Mouse (Mus musculus): ENCODE data around the gene Dnttip1. TPM values are rescaled to one million over a fixed set of nuclear protein-coding genes. Genes with fewer than 3 reads are reported as not detected.
A peak's percentile ranks its signal among the peaks of the same experiment; 100 is the strongest.

Dnttip1 gene
- polyA plus RNA-seq, 1 experiment from 2014 or later, result 55.9 TPM

DNA sequence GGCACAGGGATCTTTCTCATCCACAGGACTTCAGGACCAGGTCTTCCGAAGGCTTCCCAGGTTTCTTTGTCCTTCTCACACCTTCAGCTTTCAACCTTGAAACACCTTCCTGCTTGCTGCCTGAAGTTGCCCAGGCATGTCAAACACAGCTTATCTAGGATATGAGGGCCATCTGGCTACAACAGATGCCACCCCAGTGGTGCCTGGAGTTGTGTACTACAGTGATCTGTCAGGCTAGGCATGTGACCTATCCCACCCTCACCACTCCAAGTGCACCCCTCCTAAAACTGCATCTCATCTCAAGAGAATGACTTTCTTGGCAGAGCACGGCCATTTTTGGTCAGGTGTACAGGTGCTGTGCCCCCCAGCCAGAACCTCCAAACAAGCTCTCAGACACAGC is 15.7 kb downstream of the Dnttip1 start:
- peak; percentile 80 for ATAC-seq
- no peak overlapping the region for H3K27ac ChIP-seq (ENCODE audit: low read length)
- H3K9ac ChIP-seq (ENCODE audit: low read depth, low read length), result no peak overlapping the region
- no peak overlapping the region for H3K4me2 ChIP-seq (ENCODE audit: low read depth, low read length)
- H3K36me3 ChIP-seq (ENCODE audit: control insufficient read depth, insufficient read depth, low read length), result peaks cover 12% of the 10 kb centered on the region
- 94% methylated on average over 2 of the region's 2 CpGs for whole genome bisulfite sequencing
- no peaks in the 10 kb centered on the region for H3K4me1 ChIP-seq (ENCODE audit: control insufficient read depth, insufficient read depth, low read length)
- no peaks in the 10 kb centered on the region for H3K27me3 ChIP-seq (replicated peaks; ENCODE audit: control insufficient read depth, insufficient read depth, low read length)
- H3K4me3 ChIP-seq (ENCODE audit: low read length), result no peak overlapping the region
- no peaks in the 10 kb centered on the region for H3K9me3 ChIP-seq (ENCODE audit: control insufficient read depth, low read length)

- Histone ChIP-seq H3K36me3 (ENCODE audit: control insufficient read depth, insufficient read depth, low read length) (peaks cover 12% of the 10 kb centered on the region), H3K4me1 (ENCODE audit: control insufficient read depth, insufficient read depth, low read length) (no peaks in the 10 kb centered on the region), H3K4me3 (ENCODE audit: low read length) (no peak overlapping the region), H3K27me3 (replicated peaks; ENCODE audit: control insufficient read depth, insufficient read depth, low read length) (no peaks in the 10 kb centered on the region), H3K9me3 (ENCODE audit: control insufficient read depth, low read length) (no peaks in the 10 kb centered on the region), H3K27ac (ENCODE audit: low read length) (no peak overlapping the region), H3K4me2 (ENCODE audit: low read depth, low read length) (no peak overlapping the region), H3K9ac (ENCODE audit: low read depth, low read length) (no peak overlapping the region)
- WGBS, result 95% methylated on average over 4 of the region's 4 CpGs
- ATAC-seq, result no peak
Observed at GRCm38 (mm10) chr2:164761971-164762370, 16.2 kb downstream of the Dnttip1 start.

DNA sequence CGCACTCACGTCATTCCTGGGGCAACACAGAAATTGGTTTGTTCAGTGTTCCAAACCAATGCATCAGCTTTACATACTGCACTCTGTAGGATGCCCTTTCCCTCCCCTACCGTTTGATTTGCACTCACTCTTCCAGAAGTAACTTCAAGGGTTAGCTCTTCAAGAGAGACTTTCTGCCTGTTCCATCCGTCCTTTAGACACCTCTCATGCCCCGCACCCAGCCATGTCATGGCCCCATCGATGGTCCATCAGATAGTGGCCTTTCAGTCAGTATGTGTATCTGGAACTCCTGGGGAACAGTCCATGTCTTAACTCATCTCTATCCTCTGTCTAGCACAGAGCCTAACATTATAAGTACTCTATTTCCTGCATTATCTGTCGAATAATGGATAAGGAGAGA is 16.8 kb downstream of the Dnttip1 start:
- H3K4me1 ChIP-seq (ENCODE audit: control insufficient read depth, insufficient read depth, low read length), result no peaks in the 10 kb centered on the region
- no peak overlapping the region for H3K27ac ChIP-seq (ENCODE audit: low read length)
- peaks cover 14% of the 10 kb centered on the region for H3K36me3 ChIP-seq (ENCODE audit: control insufficient read depth, insufficient read depth, low read length)
- no peak overlapping the region for H3K4me2 ChIP-seq (ENCODE audit: low read depth, low read length)
- WGBS, result 81% methylated on average over 7 of the region's 7 CpGs
- H3K9me3 ChIP-seq (ENCODE audit: control insufficient read depth, low read length), result no peaks in the 10 kb centered on the region
- no peak overlapping the region for H3K9ac ChIP-seq (ENCODE audit: low read depth, low read length)
- no peaks in the 10 kb centered on the region for H3K27me3 ChIP-seq (replicated peaks; ENCODE audit: control insufficient read depth, insufficient read depth, low read length)
- no peak overlapping the region for H3K4me3 ChIP-seq (ENCODE audit: low read length)
- no peak for ATAC-seq

DNA sequence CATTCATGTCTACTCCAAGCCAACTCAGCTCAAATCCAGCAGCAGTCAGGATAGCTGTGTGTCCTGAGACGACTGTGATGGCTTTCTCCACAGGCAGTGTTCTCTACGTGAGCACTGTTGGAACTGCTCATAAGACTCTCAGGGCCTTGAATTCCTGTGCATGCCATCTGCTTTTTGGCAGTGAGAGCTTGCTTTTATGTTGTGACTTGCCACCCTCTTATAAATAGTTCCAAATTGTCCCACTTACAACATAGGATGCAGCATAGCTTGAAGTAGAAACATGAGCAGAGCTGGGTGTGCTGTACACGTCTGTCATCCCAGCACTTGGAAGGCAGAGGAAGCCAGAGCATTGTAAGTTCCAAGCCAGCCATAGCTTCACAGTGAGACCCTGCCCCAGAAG is 20.1 kb downstream of the Dnttip1 start:
- Histone ChIP-seq H3K4me2 (ENCODE audit: low read depth, low read length) (no peak overlapping the region), H3K27ac (ENCODE audit: low read length) (no peak overlapping the region), H3K27me3 (replicated peaks; ENCODE audit: control insufficient read depth, insufficient read depth, low read length) (no peaks in the 10 kb centered on the region), H3K4me3 (ENCODE audit: low read length) (no peak overlapping the region), H3K4me1 (ENCODE audit: control insufficient read depth, insufficient read depth, low read length) (peaks cover 5% of the 10 kb centered on the region; the same call in 1 of the 2 replicates), H3K36me3 (ENCODE audit: control insufficient read depth, insufficient read depth, low read length) (peaks cover 17% of the 10 kb centered on the region), H3K9me3 (ENCODE audit: control insufficient read depth, low read length) (no peaks in the 10 kb centered on the region), H3K9ac (ENCODE audit: low read depth, low read length) (no peak overlapping the region)
- ATAC-seq, result no peak
- WGBS, result 74% methylated on average over 3 of the region's 3 CpGs

DNA sequence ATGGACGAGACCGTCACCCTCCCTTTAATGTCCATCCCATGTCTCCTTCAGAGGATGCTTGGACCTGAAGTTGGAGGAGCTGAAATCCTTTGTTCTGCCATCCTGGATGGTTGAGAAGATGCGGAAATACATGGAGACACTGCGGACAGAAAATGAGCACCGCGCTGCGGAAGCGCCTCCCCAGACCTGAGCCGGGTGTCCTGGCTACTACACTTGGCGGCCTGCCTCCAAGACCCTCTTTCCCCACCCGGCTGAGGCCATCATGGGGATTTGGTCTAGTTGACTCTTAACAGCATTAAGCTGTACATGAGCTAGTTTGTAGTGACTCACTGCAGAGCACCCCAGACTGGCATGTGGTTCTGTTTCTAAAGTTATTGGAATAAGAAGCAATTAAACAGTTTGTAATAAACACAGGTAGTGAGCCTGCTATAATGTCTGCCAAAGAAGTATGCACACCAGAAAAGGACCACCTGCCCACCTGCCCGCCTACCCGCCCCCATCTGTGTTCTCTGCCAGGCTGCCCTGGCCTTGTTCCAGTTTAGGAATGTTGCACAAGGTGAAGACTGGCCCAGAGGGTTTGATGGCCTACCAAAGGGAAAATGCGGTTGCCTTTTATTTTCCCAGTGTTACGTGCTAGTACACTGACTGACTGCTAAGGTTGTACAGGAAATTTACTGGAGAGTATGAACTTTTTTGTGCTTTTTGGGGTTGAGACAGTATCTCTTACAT is 22.2 kb downstream of the Dnttip1 start:
- no peak for ATAC-seq
- H3K4me3 ChIP-seq (ENCODE audit: low read length), result no peak overlapping the region
- no peaks in the 10 kb centered on the region for H3K9me3 ChIP-seq (ENCODE audit: control insufficient read depth, low read length)
- H3K27ac ChIP-seq (ENCODE audit: low read length), result no peak overlapping the region
- H3K36me3 ChIP-seq (ENCODE audit: control insufficient read depth, insufficient read depth, low read length), result peaks cover 17% of the 10 kb centered on the region
- peaks cover 19% of the 10 kb centered on the region for H3K4me1 ChIP-seq (ENCODE audit: control insufficient read depth, insufficient read depth, low read length)
- H3K27me3 ChIP-seq (replicated peaks; ENCODE audit: control insufficient read depth, insufficient read depth, low read length), result no peaks in the 10 kb centered on the region
- H3K9ac ChIP-seq (ENCODE audit: low read depth, low read length), result no peak overlapping the region
- 93% methylated on average over 15 of the region's 15 CpGs for WGBS
- H3K4me2 ChIP-seq (ENCODE audit: low read depth, low read length), result no peak overlapping the region

DNA sequence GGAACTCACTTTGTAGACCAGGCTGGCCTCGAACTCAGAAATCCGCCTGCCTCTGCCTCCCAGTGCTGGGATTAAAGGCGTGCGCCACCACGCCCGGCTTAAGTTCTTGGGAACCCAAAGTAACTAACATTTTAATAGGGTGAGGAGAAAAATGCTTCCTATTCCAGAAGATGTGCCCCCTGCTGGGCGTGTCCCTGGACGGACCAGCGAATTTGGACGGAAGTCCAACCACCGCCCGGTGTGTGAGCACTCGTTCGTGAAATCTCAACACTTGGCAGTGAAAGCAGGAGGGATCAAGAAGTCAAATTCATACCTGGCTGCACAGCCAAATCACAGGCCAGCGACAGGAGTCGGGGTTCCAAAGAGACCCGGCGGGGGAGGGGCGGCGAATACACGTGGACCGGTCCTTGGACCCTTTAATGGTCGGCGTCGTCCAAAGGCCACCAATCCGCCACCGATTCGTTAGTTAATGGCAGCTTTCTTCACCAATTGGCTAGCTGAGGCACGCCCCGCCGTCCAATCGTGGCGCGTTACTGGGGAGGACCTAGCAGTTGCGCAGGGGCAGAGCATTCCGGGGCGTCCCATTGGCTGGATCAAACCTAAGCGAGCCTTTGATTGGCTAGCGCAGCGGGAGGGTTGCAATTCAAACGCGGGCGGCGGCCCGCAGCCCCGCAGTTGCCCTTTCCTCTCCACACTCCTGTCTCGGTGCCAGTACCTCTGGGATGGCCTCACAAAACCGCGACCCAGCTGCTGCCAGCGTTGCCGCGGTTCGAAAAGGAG is 23.7 kb downstream of the Dnttip1 start, which contains the start of gene Ube2c:
TSS of gene Ube2c (plus strand) at position 641 of the 780 bp plus-strand sequence.
- Histone ChIP-seq H3K27me3 (replicated peaks; ENCODE audit: control insufficient read depth, insufficient read depth, low read length) (no peaks in the 10 kb centered on the region), H3K36me3 (ENCODE audit: control insufficient read depth, insufficient read depth, low read length) (peaks cover 15% of the 10 kb centered on the region), H3K27ac (ENCODE audit: low read length) (peak within 1 kb of the TSS; percentile 84), H3K4me3 (ENCODE audit: low read length) (peak within 1 kb of the TSS; percentile 80), H3K9ac (ENCODE audit: low read depth, low read length) (peak within 1 kb of the TSS; percentile 80), H3K4me1 (ENCODE audit: control insufficient read depth, insufficient read depth, low read length) (peaks cover 22% of the 10 kb centered on the region), H3K4me2 (ENCODE audit: low read depth, low read length) (peak within 1 kb of the TSS; percentile 60), H3K9me3 (ENCODE audit: control insufficient read depth, low read length) (no peaks in the 10 kb centered on the region)
- WGBS, result 2% methylated on average over 53 of the region's 53 CpGs
- peak; percentile 99 for ATAC-seq

GRCm38 (mm10) chr2:164770279-164770678 is 24.5 kb downstream of the Dnttip1 start:
- H3K4me2 ChIP-seq (ENCODE audit: low read depth, low read length), result peak overlapping the region; percentile 60
- H3K27me3 ChIP-seq (replicated peaks; ENCODE audit: control insufficient read depth, insufficient read depth, low read length), result no peaks in the 10 kb centered on the region
- peaks cover 22% of the 10 kb centered on the region for H3K4me1 ChIP-seq (ENCODE audit: control insufficient read depth, insufficient read depth, low read length)
- peak overlapping the region; percentile 62 for H3K27ac ChIP-seq (ENCODE audit: low read length)
- H3K4me3 ChIP-seq (ENCODE audit: low read length), result peak overlapping the region; percentile 80
- WGBS, result 2% methylated on average over 15 of the region's 15 CpGs
- peak; percentile 32; the same call in 1 of the 2 replicates for ATAC-seq
- peaks cover 12% of the 10 kb centered on the region for H3K36me3 ChIP-seq (ENCODE audit: control insufficient read depth, insufficient read depth, low read length)
- no peaks in the 10 kb centered on the region for H3K9me3 ChIP-seq (ENCODE audit: control insufficient read depth, low read length)
- H3K9ac ChIP-seq (ENCODE audit: low read depth, low read length), result peak overlapping the region; percentile 80

DNA sequence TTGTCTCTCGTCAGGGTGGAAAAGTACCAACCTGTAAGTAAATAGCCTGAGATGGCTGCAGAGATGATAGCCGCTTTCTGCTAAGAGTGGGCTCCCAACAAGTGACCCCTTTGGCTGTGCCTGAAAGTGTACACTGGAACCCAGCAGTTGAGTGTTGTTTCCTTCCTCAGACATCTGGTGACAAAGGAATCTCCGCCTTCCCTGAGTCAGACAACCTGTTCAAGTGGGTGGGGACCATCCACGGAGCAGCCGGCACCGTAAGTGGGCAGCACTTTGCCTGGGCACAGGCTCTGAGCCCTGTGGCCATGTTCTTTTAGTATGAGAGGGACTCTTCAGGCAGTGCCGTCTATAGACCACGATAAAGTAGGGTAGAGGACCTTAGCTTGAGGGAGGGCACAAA is 25.3 kb downstream of the Dnttip1 start:
- Histone ChIP-seq H3K27ac (ENCODE audit: low read length) (no peak overlapping the region), H3K9me3 (ENCODE audit: control insufficient read depth, low read length) (no peaks in the 10 kb centered on the region), H3K4me1 (ENCODE audit: control insufficient read depth, insufficient read depth, low read length) (peaks cover 22% of the 10 kb centered on the region), H3K36me3 (ENCODE audit: control insufficient read depth, insufficient read depth, low read length) (peaks cover 12% of the 10 kb centered on the region), H3K27me3 (replicated peaks; ENCODE audit: control insufficient read depth, insufficient read depth, low read length) (no peaks in the 10 kb centered on the region), H3K4me2 (ENCODE audit: low read depth, low read length) (peak overlapping the region; percentile 60), H3K4me3 (ENCODE audit: low read length) (peak overlapping the region; percentile 80), H3K9ac (ENCODE audit: low read depth, low read length) (peak overlapping the region; percentile 80)
- ATAC-seq, result no peak
- WGBS, result 64% methylated on average over 8 of the region's 8 CpGs

- H3K4me2 ChIP-seq (ENCODE audit: low read depth, low read length), result no peak overlapping the region
- H3K27ac ChIP-seq (ENCODE audit: low read length), result no peak overlapping the region
- H3K9ac ChIP-seq (ENCODE audit: low read depth, low read length), result no peak overlapping the region
- no peak overlapping the region for H3K4me3 ChIP-seq (ENCODE audit: low read length)
- H3K4me1 ChIP-seq (ENCODE audit: control insufficient read depth, insufficient read depth, low read length), result peaks cover 22% of the 10 kb centered on the region
- H3K36me3 ChIP-seq (ENCODE audit: control insufficient read depth, insufficient read depth, low read length), result peaks cover 6% of the 10 kb centered on the region; the same call in 1 of the 2 replicates
- peaks cover 2% of the 10 kb centered on the region; the same call in 1 of the 2 replicates for H3K27me3 ChIP-seq (replicated peaks; ENCODE audit: control insufficient read depth, insufficient read depth, low read length)
- WGBS, result 74% methylated on average over 14 of the region's 14 CpGs
- no peaks in the 10 kb centered on the region for H3K9me3 ChIP-seq (ENCODE audit: control insufficient read depth, low read length)
- no peak for ATAC-seq
Observed at GRCm38 (mm10) chr2:164773229-164773988, 27.6 kb downstream of the Dnttip1 start.

Data from intestine, embryonic 16.5 days (tissue).